Mouse (Mus musculus) cerebellum, adult 8-10 months (tissue): Measurements from ENCODE around the gene Mylk2.
A peak's percentile ranks its signal among the peaks of the same experiment; 100 is the strongest.

Source experiments
- DNase-seq: peaks from one replicate; pipeline ENCODE4 v3.0.0; 2022

Gene Mylk2

GRCm38 (mm10) chr2:152914310-152915120 is 3.4 kb downstream of the Mylk2 start:
- DNase-seq: peak; percentile 92

DNA sequence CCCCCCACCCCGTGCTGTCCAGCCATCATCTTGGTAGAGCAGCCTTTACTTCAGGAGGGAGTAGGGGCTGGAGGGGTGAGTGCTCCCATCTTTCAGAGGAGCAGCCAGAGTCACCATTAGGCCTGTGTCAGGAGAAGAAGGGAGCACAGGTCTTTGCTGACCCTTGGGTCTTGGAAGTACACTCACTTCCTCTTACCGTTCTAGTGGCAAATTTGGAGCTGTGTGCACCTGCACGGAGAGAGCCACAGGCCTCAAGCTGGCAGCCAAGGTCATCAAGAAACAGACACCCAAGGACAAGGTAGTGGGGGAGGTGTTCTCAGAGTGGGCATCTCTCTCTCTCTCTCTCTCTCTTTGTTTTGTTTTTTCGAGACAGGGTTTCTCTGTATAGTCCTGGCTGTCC is 4.3 kb downstream of the Mylk2 start:
- DNase-seq: no peak

DNA sequence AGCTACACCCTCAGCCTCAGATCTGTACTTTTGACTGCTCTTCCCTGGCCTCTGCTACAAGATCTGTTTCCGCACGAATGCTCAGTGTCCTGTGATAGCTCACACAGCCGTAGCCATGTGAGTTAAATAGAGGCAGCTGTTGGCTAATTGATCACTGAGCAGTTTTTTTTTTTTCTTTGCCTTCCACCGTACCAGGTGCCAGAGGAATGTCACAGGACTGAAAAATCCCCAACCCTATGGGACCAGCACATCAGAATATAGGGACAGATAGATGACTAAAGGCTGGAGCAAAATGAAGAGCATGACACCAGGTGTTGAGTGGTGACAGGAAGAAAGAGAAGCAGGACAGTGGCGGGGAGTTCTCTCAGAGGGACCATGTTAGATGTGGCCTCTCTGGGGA is 5.0 kb downstream of the Mylk2 start:
- no peak for DNase-seq

DNA sequence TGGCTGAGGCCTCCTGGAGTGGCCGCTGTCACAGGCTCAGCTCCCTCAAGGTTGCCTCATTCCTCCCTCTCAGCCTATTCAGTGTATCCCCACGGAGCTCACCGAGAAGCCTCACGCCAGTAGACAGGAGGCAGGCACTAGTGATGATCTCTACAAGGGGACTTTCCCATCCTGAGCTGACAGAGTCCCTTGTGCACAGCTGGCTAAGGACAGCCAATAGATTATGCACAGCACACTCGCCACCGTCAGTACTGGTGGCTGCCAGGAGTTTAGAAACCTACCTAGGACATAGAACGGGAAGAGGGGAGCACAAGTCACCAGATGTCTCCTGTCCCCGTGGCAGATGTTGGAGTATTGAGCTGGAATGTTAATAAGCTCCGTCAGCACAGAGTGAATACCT is 6.5 kb downstream of the Mylk2 start:
- no peak for DNase-seq

GRCm38 (mm10) chr2:152922376-152922775 is 11.2 kb downstream of the Mylk2 start:
- no peak for DNase-seq

GRCm38 (mm10) chr2:152923621-152924020 is 12.5 kb downstream of the Mylk2 start:
- peak; percentile 51 for DNase-seq

DNA sequence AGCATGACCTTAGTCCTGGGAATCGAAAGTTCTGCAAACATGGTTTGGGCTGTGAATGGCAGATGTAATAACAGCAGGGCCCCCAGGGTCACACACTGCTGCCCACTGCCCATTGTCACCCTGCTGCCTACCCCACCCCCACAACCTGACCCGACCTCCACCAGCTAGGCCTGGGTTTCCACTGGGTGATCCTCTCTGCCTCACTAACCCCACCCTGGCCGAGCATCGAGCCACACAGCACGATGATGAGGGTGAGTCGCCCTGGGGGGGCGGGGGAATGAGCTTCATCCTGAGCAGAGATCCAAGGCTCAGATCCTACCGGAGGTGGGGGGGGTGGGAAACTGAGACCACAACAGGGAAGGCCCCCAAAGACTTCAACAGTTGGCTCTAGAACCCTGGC is 13.0 kb downstream of the Mylk2 start:
- no peak for DNase-seq

GRCm38 (mm10) chr2:152924543-152924942 is 13.4 kb downstream of the Mylk2 start:
- no peak for DNase-seq

GRCm38 (mm10) chr2:152925189-152925872 is 14.2 kb downstream of the Mylk2 start:
- no peak for DNase-seq

GRCm38 (mm10) chr2:152926896-152927295 is 15.7 kb downstream of the Mylk2 start:
- no peak for DNase-seq

GRCm38 (mm10) chr2:152927371-152927770 is 16.2 kb downstream of the Mylk2 start:
- DNase-seq: no peak

DNA sequence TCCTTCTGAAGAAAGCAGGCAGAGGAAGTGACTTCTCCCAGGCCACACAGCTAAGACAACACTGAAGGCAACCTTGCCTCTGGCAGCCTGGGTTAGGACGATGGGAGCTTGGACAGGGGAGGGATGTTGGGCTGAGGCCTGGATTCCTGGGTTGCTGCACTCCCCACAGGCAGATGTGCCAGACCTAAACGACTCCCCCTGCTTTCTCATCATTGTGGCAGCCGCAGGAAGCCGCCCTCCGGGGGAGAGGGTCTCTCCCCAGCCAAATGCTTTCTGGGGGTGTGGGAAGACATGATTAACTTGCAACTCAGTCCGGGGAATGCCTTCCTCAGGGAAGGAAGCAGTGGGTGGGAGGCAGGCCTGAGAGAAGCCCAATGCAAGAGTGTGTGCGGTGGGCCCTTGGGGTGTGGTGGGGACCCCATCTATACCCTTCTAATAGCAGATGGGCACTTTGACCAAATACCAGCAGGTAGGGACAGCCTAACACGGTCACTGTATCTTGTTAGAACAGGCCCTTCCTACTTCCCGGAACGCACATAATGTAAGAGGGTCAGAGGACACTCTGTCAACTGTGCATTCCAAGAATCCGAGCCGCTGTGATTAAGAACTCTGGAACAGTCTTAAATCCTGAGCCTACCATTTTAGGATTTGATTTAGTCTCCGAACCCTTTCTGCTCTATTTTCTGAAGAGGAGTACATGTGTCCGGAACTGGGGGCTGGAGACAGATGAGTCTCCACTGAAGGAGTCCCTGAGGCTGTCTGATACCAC is 17.3 kb downstream of the Mylk2 start:
- DNase-seq: no peak

DNA sequence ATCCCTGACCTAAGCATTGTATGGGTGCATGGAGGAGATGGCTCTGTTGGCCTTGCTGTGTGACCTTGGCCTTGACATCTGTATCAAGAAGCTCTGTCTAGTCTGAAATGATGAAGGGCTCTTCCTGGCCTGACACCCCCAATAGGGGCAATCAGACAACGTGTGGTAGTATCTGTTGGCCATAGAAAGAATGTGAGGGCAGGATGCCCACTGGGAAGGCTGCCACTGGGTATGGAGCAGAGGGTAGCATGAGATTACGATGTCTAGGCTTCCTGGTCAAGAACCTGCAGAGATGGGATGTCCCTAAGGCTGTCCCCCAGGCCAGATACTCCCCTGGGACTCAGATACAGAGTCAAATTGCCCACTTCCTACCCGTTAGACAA is 17.8 kb downstream of the Mylk2 start:
- DNase-seq: no peak

GRCm38 (mm10) chr2:152930276-152930675 is 19.1 kb downstream of the Mylk2 start:
- DNase-seq: no peak

DNA sequence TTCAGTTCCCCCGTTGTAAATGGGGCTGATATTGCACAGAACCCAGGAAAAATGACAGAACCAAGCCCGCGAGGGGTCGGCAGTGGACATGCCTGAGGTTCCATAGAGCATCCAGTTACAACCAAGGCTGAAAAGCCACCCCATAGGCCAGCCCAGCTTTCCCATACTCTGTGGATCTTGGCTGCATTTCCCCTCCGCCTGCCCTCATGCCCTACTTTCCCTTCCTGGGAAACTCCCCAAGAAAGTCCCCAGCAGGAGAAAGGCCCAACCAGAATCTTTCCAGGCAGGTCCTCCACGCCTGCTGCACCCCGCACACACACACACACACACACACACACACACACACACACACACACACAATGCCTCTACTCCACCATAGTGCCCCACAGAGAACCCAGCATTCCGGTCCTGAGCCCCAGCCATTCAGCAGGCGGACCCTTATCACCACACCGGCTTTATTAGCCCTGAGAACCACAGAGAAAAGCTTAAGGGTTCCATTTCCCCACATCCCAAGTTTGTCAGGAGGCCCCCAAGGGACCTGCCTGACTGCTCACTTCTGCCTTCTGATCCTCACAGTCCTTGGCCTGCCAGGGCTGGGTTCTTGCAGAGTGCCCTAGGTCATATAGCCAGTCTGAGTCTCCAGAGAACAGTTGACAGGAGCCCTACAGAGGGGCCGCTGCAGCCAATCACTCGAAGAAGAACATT is 20.5 kb downstream of the Mylk2 start:
- DNase-seq: no peak

DNA sequence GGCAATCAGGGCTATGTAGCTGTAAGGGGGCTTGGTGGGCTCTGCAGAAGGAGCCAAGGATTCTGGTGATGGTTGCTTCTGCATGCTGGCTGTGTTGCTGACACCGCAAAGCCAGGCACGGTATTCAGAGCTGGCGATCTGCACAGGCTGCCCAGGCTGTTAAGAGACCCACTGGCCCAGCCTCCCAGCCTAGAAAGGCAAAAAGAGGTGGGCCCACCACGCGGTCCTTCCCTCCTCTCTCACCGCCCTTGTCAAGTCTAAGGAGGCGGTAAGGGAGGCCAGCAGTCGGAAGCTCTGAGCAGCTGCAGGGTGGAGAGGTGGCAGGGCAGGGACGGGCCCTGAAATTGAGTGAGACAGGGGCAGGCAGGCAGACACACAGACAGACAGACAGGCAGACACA is 21.9 kb downstream of the Mylk2 start, which contains the start of gene Foxs1:
Gene Foxs1 (minus strand): TSS at position 161 of the 400 bp plus-strand sequence.
- DNase-seq: no peak

- peak; percentile 56 for DNase-seq
Observed at GRCm38 (mm10) chr2:152933614-152934013, 22.5 kb downstream of the Mylk2 start.

DNA sequence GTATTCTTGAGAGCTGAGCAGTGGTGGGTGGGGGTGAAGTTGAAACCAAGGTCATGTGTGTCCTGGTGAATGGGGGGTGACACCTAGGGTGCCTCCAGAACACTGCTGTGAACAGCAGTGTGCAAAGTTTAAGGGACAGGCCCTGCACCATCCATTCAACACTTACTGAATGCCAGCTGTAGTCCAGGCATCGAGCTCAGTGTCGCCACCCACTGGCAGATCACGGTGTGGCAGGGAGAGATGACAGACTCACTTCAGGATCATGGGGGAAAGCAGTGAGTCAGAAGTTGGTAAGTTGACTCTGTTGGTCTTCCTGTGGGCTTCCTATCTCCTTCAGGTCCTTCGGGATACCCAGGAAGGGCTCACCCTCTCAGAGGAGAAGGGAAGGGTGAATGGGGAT is 28.7 kb downstream of the Mylk2 start:
- DNase-seq: peak; percentile 58

- no peak for DNase-seq
Observed at GRCm38 (mm10) chr2:152941106-152941505, 30.0 kb downstream of the Mylk2 start.

DNA sequence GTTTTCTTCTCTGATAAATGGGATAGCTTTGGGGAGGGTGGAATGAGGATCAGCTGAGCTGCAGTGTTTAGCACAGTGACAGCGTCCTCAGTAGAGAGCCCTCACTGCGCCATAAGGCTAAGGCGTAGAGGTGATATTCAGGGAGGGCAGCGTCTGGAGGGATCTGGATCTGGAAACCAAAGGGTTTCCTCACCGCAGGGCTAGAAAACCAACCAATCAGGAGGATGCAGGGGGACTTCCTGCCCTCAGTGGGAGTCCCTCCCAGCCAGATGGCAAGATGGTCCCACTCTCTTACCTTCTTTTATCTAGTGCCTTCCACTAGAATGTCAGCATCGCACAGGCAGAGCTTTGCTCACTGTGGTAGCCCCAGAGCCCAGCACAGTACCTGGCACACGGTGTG is 30.6 kb downstream of the Mylk2 start:
- DNase-seq: no peak

DNA sequence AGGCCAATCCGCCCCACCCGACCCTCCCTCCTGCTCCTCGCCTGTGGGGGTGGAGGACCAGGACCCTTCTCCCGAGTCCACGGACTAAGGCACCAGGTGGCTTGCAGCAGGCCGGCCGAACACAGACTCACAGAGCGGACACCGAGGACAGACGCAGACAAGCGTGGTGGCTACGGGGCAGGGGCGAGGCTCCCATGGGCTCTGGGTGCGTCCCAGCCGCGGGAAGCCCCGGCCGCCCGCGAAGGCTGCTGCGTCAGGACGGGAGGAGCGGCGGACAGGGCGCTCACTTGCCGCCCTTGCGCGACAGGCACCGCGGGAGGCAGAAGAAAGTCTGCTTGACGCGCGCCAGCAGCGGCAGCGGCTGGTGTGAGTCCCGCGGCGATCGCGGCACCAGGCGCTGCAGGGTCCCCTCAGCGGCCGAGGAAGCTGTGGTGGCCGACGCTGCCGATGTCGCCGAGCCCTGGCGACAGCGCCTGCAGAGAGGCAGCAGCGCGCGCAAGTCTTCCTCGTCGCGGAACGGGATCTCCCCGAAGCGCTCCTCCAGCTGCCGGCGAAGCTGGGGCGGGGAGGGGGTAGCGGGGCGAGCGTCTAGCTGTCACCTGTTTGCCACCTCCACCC is 31.9 kb downstream of the Mylk2 start:
- DNase-seq: no peak

DNA sequence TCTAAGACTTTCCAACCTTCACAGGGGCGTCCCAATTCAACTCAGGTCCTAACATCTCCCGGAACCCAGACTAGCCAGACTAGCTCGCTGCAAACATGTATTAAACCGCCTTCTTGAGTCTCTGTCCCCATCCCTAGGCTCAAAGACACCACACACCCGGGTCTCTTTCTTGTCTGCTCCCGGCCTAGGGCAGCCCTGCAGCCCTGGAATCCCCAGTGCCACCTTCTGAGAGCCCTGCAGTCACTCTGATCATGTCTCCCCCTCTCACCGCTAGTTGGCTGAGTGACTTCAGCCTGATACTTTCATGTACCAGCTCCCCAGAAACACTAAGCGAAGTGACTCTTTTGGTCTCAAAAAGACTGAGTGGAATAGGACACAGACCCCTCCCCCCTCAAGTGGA is 32.4 kb downstream of the Mylk2 start:
- no peak for DNase-seq

DNA sequence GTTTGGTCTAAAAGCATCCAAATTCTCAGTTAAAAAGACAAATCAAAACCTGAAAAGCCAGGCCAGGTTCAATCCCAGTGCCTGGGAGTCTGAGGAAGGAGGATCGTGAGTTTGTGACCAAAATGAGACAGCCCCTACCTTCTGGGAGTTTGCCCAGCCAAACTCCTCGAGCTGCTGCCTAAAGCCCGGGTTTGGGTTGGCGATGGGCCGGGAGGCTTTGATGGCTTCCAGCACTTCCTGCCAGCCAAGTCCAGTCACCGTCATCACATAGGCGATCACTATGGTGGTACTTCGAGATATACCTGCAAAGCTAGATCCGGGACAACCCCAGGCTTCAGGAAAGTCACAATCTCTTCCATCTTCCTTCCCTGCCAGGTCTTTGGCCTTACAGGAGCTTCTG is 32.9 kb downstream of the Mylk2 start:
- no peak for DNase-seq
